In the genomic region with DNA sequence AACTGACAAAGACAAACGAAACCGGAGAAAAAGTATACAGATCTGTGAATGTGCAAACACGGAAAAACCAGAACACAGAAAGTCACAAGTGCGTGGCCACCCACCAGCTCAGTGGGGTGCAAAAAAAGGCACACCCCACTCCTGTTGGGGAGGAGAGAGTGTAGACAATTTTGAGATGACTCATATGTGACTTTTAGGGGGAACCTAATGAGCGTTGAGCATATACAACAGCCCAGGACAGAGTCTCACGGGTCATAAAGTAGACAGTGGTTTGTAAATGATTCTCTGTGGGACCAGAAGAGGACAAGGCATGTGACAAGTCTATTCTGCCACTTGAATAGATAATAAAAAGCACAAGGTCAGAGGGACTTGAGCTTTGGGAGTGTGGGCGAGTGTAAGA, we compare ENCODE assay signal across 8 mouse cellular contexts. TPM values are rescaled to one million over a fixed set of nuclear protein-coding genes. Genes with fewer than 3 reads are reported as not detected.
DNase-seq lines count a peak whose midpoint lies in the region; ATAC-seq lines count a peak whose summit lies in the region.

No protein-coding gene starts in this region.

- 0 out of 2 replicates have a peak overlapping the region, but pooled peaks have one; percentile 46 for H3K27ac ChIP-seq in hindbrain, embryonic 12.5 days

- no peaks in the 10 kb centered on the region for H3K9me3 ChIP-seq in hindbrain, embryonic 12.5 days (replicated peaks)

- WGBS in hindbrain, embryonic 12.5 days = 5% methylated on average over 7 of the region's 7 CpGs

- H3K36me3 ChIP-seq in hindbrain, embryonic 12.5 days = no peaks in the 10 kb centered on the region

- H3K4me2 ChIP-seq in hindbrain, embryonic 12.5 days (replicated peaks) = peak overlapping the region; percentile 19; the same call in 1 of the 2 replicates

- no peak overlapping the region for H3K9ac ChIP-seq in hindbrain, embryonic 12.5 days

- no peak for ATAC-seq in hindbrain, embryonic 12.5 days (ENCODE audit: low FRiP score)

- peaks cover 35% of the 10 kb centered on the region for H3K4me1 ChIP-seq in hindbrain, embryonic 12.5 days

- DNase-seq in right cerebral cortex, adult 18-20 months = peak; percentile 53
- no peak for DNase-seq in right cerebral cortex, postnatal 4 days
- peak; percentile 39 for DNase-seq in mesoderm, embryonic 11.5 days (ENCODE audit: low read depth, low spot score)
- peak; percentile 49 for DNase-seq in yolk sac, embryonic 10.5 days (ENCODE audit: low spot score)
- no peak for DNase-seq in layer of hippocampus, postnatal 36 days
- no peak for DNase-seq in thymus, postnatal 25 days
- DNase-seq in layer of hippocampus, adult 8-10 months (ENCODE audit: low spot score in 2 of 2) = no peak

- no peaks in the 10 kb centered on the region for H3K27me3 ChIP-seq in hindbrain, embryonic 12.5 days

- no peak overlapping the region for H3K4me3 ChIP-seq in hindbrain, embryonic 12.5 days

RNA-seq across cellular contexts. Expression of a gene that starts 4.9 kb away (rescaled TPM):
- polyA plus RNA-seq in hindbrain, embryonic 12.5 days (2016; fragmentation: Nextera tagmentation; extraction: Ambion mirVana) = 1.3 and 1.6 TPM in 2 replicates
- 1 to 10 TPM; 3.0 to 3.4 TPM for total RNA-seq in layer of hippocampus, postnatal 36 days (2021)
- 1 to 10 TPM; 4.3 to 5.3 (median 4.5) TPM for total RNA-seq in layer of hippocampus, adult 8-10 months (2022)

RNA-seq across cellular contexts. Expression of a gene that starts 27.6 kb away (rescaled TPM):
- 0.09 TPM in 1 of 2 replicates, not detected in the other for polyA plus RNA-seq in hindbrain, embryonic 12.5 days (2016; fragmentation: Nextera tagmentation; extraction: Ambion mirVana)
- not detected for total RNA-seq in layer of hippocampus, postnatal 36 days (2021)
- total RNA-seq in layer of hippocampus, adult 8-10 months (2022) = under 1 TPM in 3 of 4 experiments, not detected in 1; 0.08 to 0.52 (median 0.25) TPM

RNA-seq across cellular contexts. Expression of a gene that starts 39.1 kb away (rescaled TPM):
- polyA plus RNA-seq in hindbrain, embryonic 12.5 days (2016; fragmentation: Nextera tagmentation; extraction: Ambion mirVana) = 169 and 173 TPM in 2 replicates
- total RNA-seq in layer of hippocampus, postnatal 36 days (2021) = 100 to 1,000 TPM; 719 to 827 TPM
- total RNA-seq in layer of hippocampus, adult 8-10 months (2022) = 100 to 1,000 TPM; 782 to 804 (median 787) TPM

Comparison
In these comparisons a context has a peak if more than half of its experiments do, and no peak if none do; other contexts are left out.
1. DNase-seq: peak in right cerebral cortex, adult 18-20 months (single experiment), mesoderm, embryonic 11.5 days (single experiment) and yolk sac, embryonic 10.5 days (single experiment); none in right cerebral cortex, postnatal 4 days (single experiment), layer of hippocampus, postnatal 36 days (0 of 2), thymus, postnatal 25 days (single experiment) and layer of hippocampus, adult 8-10 months (0 of 2).